Mouse (Mus musculus): Measurements from ENCODE around the gene Npas2.

Gene Npas2

DNA sequence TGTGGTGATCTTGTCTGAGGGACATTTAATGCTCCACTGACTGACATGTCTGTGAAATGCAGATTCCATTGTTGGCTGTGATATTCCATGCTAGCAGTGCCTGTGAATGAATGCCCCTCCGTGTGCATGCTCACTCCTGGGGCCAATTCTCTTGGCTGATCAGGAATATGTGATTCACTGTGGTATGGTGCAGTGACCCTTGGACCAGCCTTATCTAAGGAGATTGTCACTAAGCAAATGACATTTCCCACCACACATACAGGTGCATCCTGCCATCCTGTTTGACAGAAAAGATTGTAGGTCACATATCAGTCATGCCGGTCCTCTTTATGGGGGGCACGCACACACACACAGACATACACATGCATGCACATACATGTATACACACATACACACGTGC is 138.9 kb downstream of the Npas2 start:
- no peak for DNase-seq (ENCODE audit: low read depth, low spot score)

- no peak for DNase-seq (ENCODE audit: low read depth, low spot score)
Observed at GRCm38 (mm10) chr1:39335561-39336196, 142.1 kb downstream of the Npas2 start.

GRCm38 (mm10) chr1:39336788-39337187 is 143.3 kb downstream of the Npas2 start:
- no peak for DNase-seq (ENCODE audit: low read depth, low spot score)

GRCm38 (mm10) chr1:39338831-39339230 is 145.3 kb downstream of the Npas2 start:
- DNase-seq (ENCODE audit: low read depth, low spot score) = no peak

DNA sequence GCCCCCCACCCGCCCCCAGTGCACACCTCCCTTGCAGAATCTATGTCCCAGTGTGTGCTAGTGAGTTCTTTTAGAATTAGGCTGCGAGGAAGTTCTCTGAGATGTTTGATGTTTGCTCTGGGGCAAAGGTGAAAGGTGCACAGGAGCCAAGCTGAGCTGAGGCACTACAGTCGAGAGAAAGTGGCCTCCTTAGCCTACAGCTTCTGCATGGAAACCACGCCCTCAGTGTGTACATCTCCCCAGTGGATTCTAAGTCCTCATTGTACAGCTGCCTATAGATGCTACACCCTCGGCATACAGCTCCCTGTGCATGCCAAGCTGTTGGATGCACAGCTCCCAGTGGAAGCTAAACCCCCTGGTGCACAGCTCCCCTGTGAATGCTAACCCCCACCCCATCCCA is 145.9 kb downstream of the Npas2 start:
- DNase-seq (ENCODE audit: low read depth, low spot score) = no peak

GRCm38 (mm10) chr1:39340156-39340555 is 146.6 kb downstream of the Npas2 start:
- DNase-seq (ENCODE audit: low read depth, low spot score) = no peak

DNA sequence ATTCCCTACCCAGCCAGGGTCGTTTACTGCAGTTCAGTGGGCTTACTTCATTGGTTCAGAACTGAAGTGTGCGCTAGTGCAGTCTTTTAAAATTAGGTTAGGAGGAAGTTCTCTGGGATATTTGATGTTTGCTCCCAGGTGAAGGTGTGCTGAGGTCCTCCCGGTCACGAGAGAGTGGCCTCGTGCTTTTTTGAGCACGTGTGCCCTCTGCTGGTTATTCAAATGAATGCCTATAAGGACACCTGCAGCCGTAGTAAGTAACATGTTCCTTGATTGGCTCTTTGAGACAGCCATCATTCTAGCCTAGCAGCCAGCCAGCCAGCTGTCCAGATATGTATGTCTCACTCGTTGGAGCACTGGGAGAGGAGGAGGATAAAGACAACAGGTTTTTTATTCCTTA is 147.1 kb downstream of the Npas2 start:
- no peak for DNase-seq (ENCODE audit: low read depth, low spot score)

DNA sequence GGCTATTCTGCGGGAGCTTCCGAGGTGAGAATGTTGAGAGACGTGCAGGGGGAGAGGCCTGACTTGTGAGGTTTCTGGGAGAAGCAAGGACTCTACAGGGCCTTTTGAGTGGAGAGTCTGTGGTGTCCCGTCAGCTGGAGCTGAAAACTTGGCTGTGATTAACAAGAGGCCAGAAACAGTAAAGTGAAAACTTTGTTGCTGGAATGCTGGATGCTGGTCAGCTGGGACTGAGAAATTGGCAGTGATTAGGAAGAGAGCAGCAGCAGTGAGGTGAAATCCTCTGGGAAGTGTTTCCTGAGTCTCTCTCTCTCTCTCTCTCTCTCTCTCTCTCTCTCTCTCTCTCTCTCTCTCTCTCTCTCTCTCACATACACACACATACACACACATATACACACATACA is 148.3 kb downstream of the Npas2 start:
- DNase-seq (ENCODE audit: low read depth, low spot score) = no peak

GRCm38 (mm10) chr1:39343242-39343641 is 149.7 kb downstream of the Npas2 start:
- no peak for DNase-seq (ENCODE audit: low read depth, low spot score)

DNA sequence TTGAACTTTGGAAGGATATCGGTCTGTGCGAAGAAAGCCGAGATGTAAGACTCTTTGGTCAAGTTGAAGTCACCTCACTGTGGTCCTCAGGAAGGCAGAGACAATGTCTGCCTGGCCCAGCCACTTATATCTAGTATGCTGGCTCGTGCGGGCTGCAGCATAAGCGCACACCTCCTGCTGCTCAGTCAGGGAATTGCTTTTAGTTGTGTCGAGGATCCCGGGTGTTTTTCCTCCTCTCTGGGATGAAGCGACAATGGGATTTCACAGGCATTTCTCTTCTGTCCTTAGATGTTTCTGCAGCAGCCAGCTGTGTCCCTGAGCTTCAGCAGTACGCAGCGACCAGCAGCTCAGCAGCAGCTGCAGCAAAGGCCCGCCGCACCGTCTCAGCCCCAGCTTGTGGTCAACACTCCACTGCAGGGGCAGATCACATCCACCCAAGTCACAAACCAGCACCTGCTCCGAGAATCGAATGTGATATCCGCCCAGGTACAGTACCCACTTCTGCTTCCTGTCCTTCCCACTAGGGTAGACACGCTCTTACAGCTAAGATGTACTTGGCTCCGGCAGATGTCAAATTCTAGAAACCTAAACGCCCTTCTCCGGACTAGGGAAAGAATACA is 151.6 kb downstream of the Npas2 start:
- no peak for DNase-seq (ENCODE audit: low read depth, low spot score)

- no peak for DNase-seq (ENCODE audit: low read depth, low spot score)
Observed at GRCm38 (mm10) chr1:39349001-39349400, 155.5 kb downstream of the Npas2 start.

DNA sequence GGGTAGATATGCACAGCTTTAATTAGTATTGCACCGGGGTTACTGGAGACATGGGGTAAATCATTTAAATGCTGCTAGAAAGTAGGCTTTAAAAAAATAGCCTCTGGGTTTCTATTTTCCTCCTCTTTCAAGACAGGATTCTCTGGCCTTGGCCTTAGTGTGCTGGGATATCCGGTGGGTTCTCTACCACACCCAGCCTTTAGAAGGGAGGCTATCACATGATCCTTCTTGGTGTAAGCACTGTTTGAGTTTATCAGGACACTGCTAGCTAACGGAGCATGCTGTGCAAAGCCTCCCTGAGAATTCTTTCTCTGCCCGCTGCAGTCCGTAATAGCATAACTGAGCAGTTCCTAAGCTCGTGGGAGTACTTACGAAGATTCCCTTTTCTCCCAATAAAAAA is 155.9 kb downstream of the Npas2 start:
- DNase-seq (ENCODE audit: low read depth, low spot score) = no peak

DNA sequence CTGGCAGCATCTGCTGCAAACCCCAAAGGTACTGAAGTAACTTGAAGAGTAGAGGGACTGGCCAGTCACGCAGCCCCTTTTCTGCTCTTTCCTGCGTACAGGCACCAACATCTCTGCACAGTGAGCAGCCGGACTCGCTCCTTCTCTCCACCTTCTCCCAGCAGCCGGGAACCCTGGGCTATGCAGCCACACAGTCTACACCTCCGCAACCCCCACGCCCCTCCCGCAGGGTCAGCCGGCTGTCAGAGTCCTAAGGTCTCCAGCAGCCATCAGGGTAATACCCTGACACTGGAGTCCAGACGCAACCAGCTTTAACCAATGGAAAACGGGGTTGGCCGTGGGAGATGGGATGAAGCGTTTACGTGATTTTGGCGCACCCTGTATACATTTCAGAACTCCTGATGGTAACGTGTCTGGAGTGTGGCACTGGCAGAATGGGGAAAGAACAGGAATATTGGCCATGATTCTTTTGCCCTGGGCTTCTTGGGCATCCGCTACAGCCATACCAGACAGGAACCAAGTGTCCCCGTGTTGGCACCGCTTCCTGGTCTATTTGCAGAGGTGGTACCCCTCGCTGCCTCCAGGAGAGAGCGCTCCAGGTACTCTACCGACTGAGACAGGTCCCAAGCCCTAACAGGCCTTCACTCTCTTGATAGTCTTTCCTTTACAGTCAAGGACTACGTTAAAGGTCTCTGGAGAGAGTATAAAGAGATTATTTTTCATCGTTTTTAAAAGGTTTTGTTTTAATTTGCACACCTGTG is 168.4 kb downstream of the Npas2 start:
- DNase-seq (ENCODE audit: low read depth, low spot score) = no peak

DNA sequence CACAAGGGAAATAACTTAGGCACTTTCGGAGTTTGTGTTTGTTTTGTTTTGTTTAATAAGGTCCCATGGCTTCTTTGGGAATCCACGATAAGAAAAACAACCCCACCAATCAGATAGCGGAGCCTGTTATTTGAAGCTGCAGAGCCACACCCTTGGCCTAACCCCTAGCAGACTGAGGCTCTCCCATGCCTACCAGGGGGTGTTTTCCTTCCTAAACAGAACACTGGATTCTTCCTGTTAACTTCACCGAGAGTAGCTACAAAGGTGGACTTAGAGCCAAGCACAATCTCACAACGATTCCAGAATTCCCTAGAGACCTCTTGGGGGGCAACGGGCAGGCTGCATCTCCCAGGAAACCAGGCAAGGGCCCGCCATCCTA is 169.0 kb downstream of the Npas2 start:
- DNase-seq (ENCODE audit: low read depth, low spot score) = no peak

DNA sequence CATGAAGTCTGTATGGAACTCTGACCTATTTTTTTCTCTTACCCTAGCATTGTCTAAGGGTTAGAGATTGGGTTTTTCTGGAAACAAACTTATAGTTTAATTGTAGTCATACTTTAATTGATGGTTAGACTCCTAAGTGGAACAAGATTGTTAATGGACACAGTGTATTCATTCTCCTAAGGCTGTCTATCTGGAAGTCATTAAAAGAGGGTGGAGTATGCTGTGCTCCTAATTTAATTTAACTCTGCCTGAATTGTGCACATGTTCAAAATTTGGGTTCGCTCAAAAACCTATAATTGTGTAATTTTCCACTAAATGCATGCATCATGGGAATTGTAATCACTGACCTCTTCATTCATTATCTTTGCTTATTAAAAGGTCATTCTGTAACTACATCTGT is 172.0 kb downstream of the Npas2 start:
- no peak for DNase-seq (ENCODE audit: low read depth, low spot score)

- no peak for DNase-seq (ENCODE audit: low read depth, low spot score)
Observed at GRCm38 (mm10) chr1:39367045-39367444, 173.5 kb downstream of the Npas2 start.

GRCm38 (mm10) chr1:39367601-39368266 is 174.2 kb downstream of the Npas2 start, which contains the start of gene Rpl31:
Gene Rpl31, plus strand, starts transcription at chr1:39367842.
- DNase-seq (ENCODE audit: low read depth, low spot score) = peak; percentile 83

DNA sequence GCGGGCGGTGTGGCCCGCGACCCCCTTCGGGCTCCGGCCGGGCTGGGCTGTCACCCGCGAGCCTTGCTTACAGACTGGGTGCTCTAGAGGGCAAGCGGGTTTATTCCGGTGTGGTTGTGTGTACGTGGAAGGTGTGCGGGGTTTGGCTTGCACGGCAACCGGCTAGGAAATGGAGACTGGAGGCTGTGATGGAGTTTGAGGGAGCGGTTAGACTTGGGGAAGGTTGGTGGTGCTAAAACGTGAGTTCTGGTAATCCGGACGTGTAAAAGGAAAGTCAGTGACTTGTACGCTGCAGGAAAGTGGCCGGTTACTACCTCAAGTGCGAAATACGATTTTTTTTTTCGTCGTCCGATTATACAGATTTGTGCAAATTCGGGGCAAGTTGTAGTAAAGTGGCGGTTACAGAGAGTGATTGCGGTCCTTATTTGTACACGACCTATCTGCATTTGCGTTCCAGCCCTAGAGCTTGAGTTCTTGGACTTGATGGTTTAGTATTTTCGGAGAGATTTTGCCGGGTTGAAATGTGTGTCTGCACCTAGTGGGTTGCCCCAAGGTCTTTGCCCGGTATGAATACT is 174.8 kb downstream of the Npas2 start:
- no peak for DNase-seq (ENCODE audit: low read depth, low spot score)

- no peak for DNase-seq (ENCODE audit: low read depth, low spot score)
Observed at GRCm38 (mm10) chr1:39370431-39370830, 176.9 kb downstream of the Npas2 start.

GRCm38 (mm10) chr1:39372220-39372843 is 178.8 kb downstream of the Npas2 start:
- no peak for DNase-seq (ENCODE audit: low read depth, low spot score)

GRCm38 (mm10) chr1:39373378-39373777 is 179.8 kb downstream of the Npas2 start:
- no peak for DNase-seq (ENCODE audit: low read depth, low spot score)
